Mouse (Mus musculus) mouse embryonic stem cell (cell line): ENCODE results near the gene Gm20388.

Experiments
- in situ Hi-C, 2 experiments: fragments of 300-500 bp; cut with MboI; formaldehyde crosslinking; loops; 1 replicate in 1 of 2; 3 replicates in 1 of 2; pipeline ENCODE4 v1.14.3; 2019 to 2020; ENCODE audit warnings: low sequenced_read_pairs in 2 of 2, low pct_unique_long_range_greater_than_20kb in 1 of 2, mixed read lengths in 1 of 2; ENCODE audit not compliant: unreplicated experiment in 1 of 2

Gm20388 gene

DNA sequence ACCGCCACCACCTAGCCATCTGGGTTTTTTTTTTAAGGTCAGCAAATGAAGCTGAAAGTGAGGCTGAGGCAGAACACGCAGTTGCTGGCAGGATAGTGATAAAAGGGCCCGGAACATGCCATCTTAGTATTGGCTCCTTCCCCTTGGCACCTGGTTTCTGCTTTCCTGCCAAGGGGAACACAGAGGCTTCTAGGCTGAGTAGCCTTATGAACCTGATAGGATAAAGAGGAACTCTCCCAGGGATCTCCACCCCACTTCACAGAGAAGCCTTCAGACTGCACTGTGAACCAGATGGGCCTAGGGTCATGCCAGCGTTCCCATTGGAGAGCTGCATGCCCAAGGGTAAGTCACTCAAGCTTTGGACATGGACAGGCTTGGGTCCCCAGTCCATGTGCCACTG lies 1770.3 kb downstream of the Gm20388 start:
- in situ Hi-C loops, result loop anchor here in 1 of 2 experiments (10.0 kb wide), 1 partner anchor 136 kb away; the partner anchor contains the start of gene 1700018B08Rik

DNA sequence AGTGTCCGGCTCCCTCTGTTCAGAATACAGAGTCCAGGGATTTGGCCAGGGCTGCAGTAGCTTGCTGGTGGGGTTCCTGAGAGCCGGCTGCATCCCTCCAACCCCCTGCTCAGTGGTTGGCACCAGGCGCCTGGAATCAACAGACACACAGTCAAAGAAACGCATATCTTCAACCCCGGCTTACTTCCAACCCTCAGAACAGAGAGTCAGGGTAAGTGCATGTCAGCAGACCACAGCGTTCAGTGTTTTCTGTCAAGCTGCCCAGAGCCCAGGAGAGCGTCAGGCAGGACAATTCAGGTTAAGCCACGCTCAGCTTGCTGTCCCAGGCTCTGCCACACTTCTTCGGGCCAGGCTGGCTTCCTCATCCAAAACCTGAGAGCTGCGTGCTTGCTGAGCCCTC lies 1770.8 kb downstream of the Gm20388 start:
- in situ Hi-C loops, result loop anchor here in 1 of 2 experiments (10.0 kb wide), 1 partner anchor 137 kb away; the partner anchor contains the start of gene 1700018B08Rik

DNA sequence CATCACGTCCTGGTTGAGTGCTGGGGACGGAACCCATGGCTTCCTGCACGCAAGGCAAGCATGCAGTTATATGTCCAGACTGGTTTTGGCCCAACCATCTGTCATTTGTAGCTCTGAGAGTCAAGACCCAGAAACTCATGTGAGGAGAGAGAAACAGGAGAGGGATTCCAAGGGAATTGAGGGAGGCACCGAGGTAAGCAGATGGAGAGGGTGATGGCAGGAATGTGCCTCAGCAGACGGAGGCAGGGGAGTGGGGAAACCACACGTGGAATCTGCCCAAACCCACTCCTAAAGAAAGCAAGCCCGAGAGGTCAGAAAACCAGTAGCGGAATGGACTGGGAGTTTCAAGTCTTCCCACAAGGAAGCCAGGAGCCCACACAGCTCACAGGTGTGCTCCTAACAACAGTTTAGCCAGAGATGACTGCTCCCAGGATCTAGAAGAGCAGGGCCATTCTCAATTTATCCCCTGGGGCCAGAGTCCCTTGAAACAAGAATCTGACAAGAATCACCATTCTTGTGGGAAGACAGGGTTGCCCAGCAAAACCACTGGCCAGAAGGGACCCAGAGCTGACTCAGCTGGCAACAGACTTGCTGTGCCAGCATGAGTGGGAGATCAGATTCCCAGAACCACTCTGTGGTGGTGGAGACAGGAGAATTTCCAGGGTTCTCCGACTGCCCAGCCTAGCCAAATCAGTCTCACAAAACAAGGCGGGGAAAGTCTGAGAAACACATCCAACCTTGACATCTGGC lies 1772.6 kb downstream of the Gm20388 start:
- in situ Hi-C loops, result loop anchor here in 1 of 2 experiments (10.0 kb wide), 1 partner anchor 138 kb away; the partner anchor contains the start of gene 1700018B08Rik

DNA sequence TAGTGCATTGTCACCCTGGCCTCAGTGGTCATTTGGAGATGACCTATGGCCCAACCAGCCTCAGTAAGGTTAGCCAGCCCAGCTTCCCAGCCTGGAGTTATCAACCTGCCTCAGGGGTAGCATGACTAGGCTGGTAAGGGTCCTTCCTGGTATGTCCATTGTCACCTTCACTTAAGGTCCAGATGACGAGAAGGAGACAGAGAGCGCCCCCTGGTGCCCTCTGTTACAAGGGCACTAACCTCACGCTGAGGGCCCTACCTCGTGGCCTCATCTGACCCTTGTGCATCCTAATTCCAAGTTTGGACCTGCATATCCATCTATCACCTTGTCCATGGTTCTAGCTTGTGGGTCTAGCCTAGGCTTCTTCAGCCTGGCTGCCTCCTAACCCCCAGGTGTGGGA lies 1774.8 kb downstream of the Gm20388 start:
- in situ Hi-C loops, result loop anchor here in 1 of 2 experiments (10.0 kb wide), 1 partner anchor 141 kb away; the partner anchor contains the start of gene 1700018B08Rik

DNA sequence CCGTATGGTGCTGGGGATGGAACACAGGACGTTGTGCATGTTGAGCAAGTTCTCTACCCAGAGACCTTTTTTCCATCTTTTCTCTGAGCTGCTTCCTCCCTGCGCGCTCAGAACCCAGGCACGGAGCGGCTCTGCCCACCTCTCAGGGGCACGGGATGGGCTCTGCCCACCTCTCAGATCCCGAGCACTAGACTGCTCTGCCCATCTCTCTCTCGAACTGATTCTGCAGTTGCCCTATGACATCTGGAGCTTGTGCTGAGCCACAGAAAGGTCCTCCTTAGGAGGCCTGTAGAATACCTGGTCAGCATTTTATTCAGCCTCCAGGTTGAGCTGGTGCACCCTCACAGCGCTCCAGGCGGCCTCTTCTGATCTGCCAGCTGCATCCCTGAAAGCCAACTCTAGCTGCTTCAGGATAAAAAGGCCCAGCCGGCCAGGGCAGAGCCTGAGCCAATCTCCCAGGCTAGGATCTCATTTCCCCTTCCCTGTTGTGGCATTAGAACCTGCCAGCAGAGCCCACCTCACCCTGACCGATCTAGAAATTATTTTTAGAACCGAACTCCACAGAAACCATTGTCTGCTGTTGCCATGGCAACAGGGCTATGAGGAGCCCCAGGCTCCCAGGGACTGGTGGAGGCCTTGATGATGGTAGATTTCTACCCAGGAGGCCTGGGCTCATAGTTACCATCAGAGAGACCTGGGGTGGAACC lies 1777.0 kb downstream of the Gm20388 start:
- in situ Hi-C loops, result loop anchor here in 1 of 2 experiments (10.0 kb wide), 1 partner anchor 143 kb away; the partner anchor contains the start of gene 1700018B08Rik

DNA sequence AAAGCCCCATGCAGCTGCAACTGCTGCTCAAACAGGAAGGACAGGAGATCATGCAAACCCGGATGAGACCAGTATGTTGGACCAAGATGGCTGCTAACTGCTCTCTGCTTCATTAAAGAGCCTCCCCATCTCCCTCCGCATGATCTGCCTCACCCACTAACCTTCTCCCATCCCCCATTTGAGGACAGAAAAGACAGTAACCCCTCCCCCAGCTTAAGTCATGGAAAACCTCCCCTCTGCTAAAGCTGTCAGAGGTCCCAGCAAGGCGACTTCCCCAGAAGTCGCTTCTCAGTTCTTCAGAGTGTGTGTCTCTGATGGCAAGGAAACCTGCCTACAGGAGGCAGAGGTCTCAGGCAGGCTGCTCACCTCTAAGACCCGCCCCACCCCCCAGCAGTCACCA lies 1777.9 kb downstream of the Gm20388 start:
- in situ Hi-C loops, result loop anchor here in 1 of 2 experiments (10.0 kb wide), 1 partner anchor 144 kb away; the partner anchor contains the start of gene 1700018B08Rik

DNA sequence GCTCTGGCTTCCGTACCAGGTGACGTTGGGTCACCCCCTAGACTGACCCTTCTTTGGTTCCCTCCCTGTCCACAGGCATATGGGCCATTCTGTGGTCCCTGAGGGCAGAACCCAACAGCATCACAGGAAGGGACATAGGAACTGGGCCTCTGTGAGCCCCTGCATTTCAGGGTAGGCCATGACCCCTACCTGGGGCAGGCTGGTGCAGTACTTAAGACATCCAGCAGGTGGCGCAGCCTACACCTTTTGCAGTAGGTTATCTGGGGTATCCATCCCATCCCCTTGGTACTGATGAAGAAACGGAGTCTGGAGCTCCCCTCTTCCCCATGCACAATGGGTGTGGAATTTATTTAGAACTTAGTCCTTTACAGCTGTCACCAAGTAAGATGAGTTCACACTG lies 1783.8 kb downstream of the Gm20388 start:
- in situ Hi-C loops, result no loop called here

DNA sequence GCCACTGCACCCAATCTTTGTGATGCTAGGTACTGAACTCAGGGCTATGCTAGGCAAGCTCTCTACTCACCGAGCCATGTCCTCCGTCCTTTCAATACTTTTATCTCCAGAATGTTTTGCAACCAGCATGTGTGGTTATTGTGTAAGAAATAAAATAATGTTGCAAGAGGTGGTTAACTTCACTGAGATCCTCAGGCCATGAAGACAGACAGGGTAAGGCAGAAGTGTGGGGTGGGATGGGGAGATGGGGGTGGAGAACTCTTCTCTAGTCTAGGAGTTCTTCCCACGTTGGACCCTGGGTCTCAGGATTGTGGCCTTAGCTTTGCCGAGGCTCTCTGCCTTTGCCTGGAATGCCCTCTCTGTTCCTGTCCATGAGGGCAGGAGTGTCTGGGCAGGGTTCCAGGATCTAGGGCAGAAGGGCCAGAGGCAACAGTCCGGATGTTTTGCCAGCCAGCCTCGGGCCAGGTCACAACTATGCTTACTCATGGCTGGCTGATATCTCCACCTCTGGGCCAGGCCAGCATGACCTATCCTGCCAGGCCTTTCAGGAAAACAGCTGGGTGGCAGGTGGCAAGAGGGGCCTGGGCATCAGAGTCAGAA lies 1785.0 kb downstream of the Gm20388 start:
- in situ Hi-C loops, result no loop called here

DNA sequence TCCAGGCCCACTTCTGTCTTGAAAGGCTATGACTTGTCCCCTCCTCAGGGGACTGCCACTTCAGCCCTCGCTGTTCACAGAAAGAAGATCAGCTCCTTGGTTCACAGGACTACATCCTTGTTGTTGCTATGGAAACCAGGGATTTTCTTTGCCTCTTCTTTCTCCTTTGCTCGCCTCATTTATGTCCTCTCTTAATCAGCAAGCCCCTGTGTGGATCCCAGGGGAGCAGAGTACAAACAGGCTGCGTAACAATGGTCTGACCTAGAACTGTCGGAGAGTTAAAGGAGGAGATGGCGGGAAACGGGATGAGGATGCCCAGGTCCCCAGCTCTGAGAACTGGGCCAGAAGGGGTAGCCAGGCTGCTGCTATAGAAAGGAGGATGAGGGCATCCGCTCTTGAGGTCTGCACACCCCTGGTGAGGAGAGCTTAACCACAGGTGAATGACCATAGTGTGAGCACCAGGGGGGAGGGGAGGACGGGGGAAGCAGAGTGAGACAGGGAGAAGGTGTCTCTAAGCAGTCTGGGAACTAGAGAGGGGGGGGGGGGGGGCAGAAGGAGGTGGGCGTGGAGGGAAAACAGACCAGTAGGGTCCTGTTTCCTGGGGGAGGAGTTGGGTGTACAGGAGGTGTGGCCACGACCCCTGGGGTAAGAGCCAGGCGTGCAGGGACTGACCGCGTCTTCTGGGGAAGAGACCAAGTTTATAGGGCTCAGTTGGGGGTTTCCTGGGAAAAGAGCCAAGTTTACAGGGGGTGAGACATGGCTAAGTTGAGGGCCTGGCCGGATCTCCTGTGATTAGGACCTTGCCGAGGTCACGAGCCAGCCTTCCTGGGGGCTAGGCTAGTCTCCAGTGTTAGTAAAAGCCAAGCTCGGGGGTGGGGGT lies 1787.3 kb downstream of the Gm20388 start:
- in situ Hi-C loops, result no loop called here

DNA sequence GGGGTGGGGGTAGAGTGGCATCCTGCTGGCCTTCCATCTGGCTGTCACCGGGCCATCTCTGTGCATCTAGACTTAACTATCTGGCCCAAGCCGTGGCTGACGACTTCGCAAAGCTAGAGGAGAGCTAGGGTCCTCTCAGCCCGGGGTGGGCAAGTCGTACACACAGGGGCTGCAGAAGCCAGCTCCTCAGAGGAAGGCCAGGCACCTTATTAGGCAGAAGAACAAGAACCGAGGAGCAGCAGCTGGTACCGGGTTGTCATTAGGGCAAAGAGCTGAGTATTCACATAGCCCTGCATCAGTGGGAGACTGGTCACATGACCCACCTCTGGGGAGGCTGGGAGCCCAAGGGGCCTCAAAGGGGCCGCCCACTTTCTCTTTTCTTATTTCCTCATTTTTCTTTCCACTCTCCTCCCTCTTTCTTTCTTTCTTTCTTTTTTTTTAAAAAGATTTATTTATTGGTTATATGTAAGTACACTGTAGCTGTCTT lies 1788.0 kb downstream of the Gm20388 start:
- in situ Hi-C loops, result no loop called here

DNA sequence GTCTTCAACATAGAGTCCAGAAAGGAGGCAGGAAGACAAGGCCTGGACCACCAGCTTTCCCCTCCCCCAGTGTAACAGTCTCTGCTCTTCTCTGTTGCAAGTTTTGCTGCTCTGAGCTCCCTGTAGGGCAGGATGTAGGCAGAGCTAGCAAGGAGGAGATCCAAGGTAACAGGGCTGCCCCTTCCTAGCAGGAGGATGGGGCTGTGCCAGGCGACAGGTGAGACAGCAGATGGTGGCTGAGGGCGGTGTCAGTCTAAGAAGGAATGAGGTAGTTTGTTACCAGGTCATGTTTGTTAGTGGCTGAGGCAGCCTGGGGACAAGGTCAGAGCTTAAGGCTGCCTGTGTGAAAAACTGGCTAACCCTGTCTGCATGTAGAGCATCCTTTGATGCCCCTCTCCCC lies 1789.3 kb downstream of the Gm20388 start:
- in situ Hi-C loops, result no loop called here

DNA sequence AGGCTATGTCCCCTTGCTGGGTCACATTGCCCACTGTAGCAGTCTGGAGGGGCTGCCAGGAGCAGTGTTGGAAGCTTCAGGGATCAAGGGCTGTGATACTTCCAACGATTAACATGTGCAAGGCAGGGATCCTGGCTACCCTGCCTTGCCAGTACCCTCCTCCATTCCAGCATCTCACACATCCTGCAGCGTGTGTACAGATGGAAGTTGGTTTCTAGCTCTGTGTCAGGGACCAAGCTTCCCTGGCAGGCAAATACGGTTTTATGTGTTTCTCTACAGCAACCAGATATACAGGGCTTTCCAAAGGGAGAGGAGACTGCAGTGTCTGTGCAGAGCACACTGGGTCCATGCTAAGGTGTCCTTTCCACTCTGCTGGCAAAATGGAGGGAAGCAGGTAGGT lies 1794.5 kb downstream of the Gm20388 start:
- in situ Hi-C loops, result no loop called here

DNA sequence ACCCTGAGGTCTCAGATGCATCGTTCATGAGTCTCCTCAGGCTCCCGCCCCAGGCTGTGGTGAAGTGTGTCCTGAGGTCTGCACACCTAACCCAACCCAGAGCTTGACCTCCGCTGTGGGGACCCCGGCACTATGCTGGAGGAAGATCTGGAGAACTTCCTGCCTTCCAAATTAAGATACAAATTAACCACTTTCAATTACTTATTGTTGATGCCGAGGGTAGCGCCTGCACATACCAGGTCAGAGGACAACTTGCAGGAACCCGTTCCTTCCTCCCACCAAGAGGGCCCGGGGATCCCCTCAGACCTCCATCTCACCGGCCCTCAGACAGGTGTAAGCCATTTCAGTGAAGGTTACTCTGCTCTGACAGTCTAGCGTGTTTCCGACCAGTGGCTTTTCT lies 1796.3 kb downstream of the Gm20388 start:
- in situ Hi-C loops, result no loop called here

DNA sequence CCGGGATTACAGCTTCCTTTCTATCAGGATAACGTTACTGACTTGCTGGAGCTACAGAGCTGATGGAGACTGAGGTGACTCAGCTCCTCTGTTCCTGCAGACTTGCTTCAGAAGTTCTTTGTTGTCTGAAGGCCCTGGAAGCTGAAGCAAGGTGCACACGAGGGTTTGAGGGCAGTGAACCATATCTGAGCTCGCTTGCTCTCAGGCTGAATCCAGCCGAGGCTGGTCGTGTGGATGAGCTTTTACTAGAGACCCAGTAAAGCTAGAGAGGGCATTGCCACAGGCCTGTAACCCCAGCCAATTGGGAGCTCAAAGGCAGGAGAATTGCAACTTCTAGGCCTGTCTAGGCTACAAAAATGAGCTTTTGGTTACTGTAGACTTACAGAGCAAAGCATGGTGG lies 1797.8 kb downstream of the Gm20388 start:
- in situ Hi-C loops, result no loop called here

DNA sequence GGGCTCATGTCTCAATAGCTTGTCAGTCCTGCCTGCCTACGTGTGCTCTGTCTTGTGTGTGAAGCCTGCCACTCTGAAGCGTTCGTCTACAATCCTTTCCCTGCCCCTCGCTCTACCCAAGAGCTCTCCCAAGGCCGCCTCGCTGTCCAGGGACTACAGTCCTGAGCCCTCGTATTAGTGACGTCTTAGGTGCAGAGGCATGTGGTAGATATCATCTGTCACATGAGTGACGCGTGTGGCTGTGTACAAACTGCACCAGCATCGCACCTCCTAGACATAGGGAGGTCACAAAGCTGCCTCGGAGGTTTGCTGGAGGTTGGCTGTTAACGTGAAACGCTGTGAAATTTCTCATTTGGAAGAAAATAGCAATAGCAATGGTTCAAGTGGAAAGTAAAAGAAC lies 1806.9 kb downstream of the Gm20388 start:
- in situ Hi-C loops, result no loop called here

DNA sequence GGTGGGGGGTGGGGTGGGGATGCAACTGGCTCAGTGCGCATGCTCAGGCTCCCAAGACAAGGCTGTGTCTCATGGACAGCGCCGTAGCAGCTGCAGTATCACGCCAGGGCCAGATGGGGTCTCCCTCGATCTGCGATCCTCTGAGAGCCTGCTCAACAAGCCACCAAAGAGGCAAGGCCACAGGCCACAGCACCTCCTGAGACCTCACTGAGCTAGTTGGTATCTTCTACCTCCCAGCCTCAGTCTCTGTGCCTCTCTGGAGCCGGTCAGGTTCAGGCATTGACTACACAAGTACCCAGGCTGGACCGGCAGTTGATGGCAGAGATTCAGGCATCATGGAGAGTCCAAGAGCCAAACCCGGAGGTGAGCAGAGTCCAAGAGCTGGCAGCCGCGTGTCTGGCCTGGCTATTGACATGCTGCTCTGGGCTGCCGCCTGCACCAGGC lies 1807.4 kb downstream of the Gm20388 start:
- in situ Hi-C loops, result no loop called here

DNA sequence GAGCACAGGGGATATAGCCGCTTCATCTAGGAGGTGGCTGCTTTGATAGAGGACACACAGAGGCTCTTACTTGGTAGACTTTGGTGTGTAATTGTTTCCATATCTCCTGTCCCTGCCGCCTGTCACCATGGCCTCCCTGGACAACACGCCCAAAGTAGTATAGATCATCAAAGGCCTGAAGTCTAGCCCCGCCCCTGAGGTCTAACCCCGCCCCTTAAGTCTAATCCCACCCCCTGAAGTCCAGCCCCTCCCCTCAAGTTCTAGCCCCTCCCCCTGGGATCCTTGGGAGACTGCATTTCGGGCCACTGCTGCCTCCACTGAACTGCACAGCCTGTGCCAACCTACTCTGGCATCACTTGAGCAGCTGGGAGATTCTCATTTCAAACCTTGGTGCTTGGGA lies 1808.3 kb downstream of the Gm20388 start:
- in situ Hi-C loops, result no loop called here

DNA sequence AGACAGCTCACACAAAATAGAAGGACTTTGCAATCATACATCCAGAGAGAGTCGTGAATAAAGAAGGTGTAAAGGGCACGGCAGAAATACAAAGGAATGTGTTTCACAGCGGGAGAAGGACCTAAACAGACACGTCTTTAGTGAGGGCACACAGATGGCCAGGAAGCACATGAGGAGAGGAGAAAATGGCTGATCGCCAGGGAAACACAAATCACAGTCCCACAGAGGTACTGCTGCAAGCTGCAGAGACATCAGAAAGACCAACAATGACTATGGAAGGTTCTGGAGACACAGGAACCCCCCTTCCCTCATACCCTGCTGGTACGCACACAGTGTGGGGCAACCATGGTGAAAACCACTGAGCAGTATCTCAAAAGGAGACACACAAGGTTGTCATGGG lies 1810.4 kb downstream of the Gm20388 start:
- in situ Hi-C loops, result no loop called here
